Mouse (Mus musculus) gastrocnemius, adult 18-20 months (tissue): ENCODE data around the gene Fbxo5. TPM values are rescaled to one million over a fixed set of nuclear protein-coding genes. Genes with fewer than 3 reads are reported as not detected.

Source experiments
- total RNA-seq, 2 experiments: library from RNA; stranded (reverse); gene quantifications; 2 replicates each; pipeline ENCODE4 v1.2.3; 2021

Fbxo5 gene
- total RNA-seq, 2 experiments from 2014 or later, result 0.21 to 0.40 TPM

Other genes starting within 250 kb of the Fbxo5 start
- gene Myct1, start 211.8 kb downstream of the Fbxo5 start, total RNA-seq, result 1 to 10 TPM; 1.5 to 4.0 TPM
- gene Vip, start 166.4 kb downstream of the Fbxo5 start, total RNA-seq, result not detected
- 1 to 10 TPM; 3.8 TPM for gene Mtrf1l, start 18.3 kb upstream of the Fbxo5 start, total RNA-seq
- under 1 TPM; 0.14 to 0.19 TPM for gene Rgs17, start 116.8 kb upstream of the Fbxo5 start, total RNA-seq